Mouse (Mus musculus) lung, postnatal 0 days (tissue): ENCODE measurements around the gene Catsper4. TPM values are rescaled to one million over a fixed set of nuclear protein-coding genes. Genes with fewer than 3 reads are reported as not detected.

Experiments
- ATAC-seq: fragments of 200-750 bp; cut with Nextera tagmentation; 2 replicates; pipeline ENCODE4 v1.8.0; 2017; ENCODE audit warnings: moderate library complexity
- DNase-seq: peaks from one replicate; pipeline ENCODE4 v3.0.0-alpha.2; 2016; ENCODE audit warnings: low spot score
- H3K27ac ChIP-seq: fragments of 300-500 bp; sonication (generic); 2 replicates; pipeline ENCODE4 v1.5.1; 2014; ENCODE audit warnings: antibody characterized with exemption, mild to moderate bottlenecking, low read length, mixed read lengths
- H3K27me3 ChIP-seq: fragments of 300-500 bp; sonication (generic); replicated peaks from 2 replicates; pipeline ENCODE4 v1.6.1; 2014; ENCODE audit warnings: low read length, mixed read lengths; ENCODE audit not compliant: insufficient read depth
- H3K36me3 ChIP-seq: fragments of 300-500 bp; sonication (generic); 2 replicates; pipeline ENCODE4 v1.6.1; 2014; ENCODE audit warnings: low read length, mixed read lengths; ENCODE audit not compliant: insufficient read depth
- H3K4me1 ChIP-seq: fragments of 300-500 bp; sonication (generic); 2 replicates; pipeline ENCODE4 v1.6.1; 2014; ENCODE audit warnings: antibody characterized with exemption, low read depth, low read length, mixed read lengths; ENCODE audit not compliant: insufficient read depth
- H3K4me2 ChIP-seq: fragments of 300-500 bp; sonication (generic); replicated peaks from 2 replicates; pipeline ENCODE4 v1.6.1; 2014; ENCODE audit warnings: low read depth, mild to moderate bottlenecking, low read length, moderate library complexity, mixed read lengths
- H3K4me3 ChIP-seq: fragments of 300-500 bp; sonication (generic); 2 replicates; pipeline ENCODE4 v1.5.1; 2014; ENCODE audit warnings: low read depth, low read length
- H3K9ac ChIP-seq: fragments of 300-500 bp; sonication (generic); replicated peaks from 2 replicates; pipeline ENCODE4 v1.6.1; 2014; ENCODE audit warnings: low read depth, mild to moderate bottlenecking
- H3K9me3 ChIP-seq: fragments of 300-500 bp; sonication (generic); 2 replicates; pipeline ENCODE4 v1.6.1; 2016; ENCODE audit warnings: low read length, mixed read lengths
- CTCF ChIP-seq: IDR thresholded peaks from 2 replicates; pipeline ENCODE4 v1.5.1; 2016; ENCODE audit warnings: antibody characterized with exemption, mild to moderate bottlenecking
- EP300 ChIP-seq: IDR thresholded peaks from 2 replicates; pipeline ENCODE4 v1.6.1; 2016; ENCODE audit warnings: antibody characterized with exemption, mild to moderate bottlenecking, control low read depth
- WGBS: fragments of 180-500 bp; shearing (Covaris S2); extraction: QIAGEN DNeasy Blood & Tissue Kit; methylation state at CpG from one replicate; pipeline ENCODE4 v1.1.7; 2014; 5-methylcytosine and 5-hydroxymethylcytosine counted together
- polyA plus RNA-seq: library from polyadenylated mRNA; unstranded; fragments of >200 nt; fragmentation: Nextera tagmentation; extraction: Ambion mirVana; gene quantifications from 2 replicates; pipeline ENCODE4 v1.2.1, GENCODE M21; 2015

Gene Catsper4
- polyA plus RNA-seq, 1 experiment from 2014 or later: 0.25 TPM

DNA sequence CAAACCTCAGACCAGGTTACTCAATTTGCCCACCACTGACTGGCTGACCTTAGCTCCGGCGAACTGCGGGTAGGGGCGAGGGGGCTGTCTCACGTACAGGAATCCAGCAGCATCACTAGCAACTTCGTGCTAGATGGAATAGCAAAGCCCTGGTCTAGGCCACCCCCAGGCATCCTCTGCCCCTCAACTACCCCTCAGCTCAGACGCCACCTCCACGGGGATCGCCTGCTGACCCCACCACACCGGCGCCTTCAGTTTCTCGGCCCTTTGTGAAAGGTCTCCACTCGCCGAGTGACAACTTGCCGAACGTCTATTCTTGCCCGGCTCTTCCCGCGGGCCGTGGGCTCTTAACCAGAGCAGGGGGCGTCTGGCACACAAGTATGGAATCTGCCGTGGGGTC lies 40.9 kb downstream of the Catsper4 start:
- Histone ChIP-seq H3K27ac (peak overlapping the region; percentile 69; the same call in 1 of the 2 replicates), H3K4me2 (peak overlapping the region; percentile 98), H3K36me3 (no peaks in the 10 kb centered on the region), H3K9ac (peak overlapping the region; percentile 56), H3K4me1 (no peaks in the 10 kb centered on the region; the same call in 1 of the 2 replicates), H3K9me3 (no peaks in the 10 kb centered on the region), H3K27me3 (no peaks in the 10 kb centered on the region), H3K4me3 (peak overlapping the region; percentile 71)
- DNase-seq (no peak), ATAC-seq (no peak)
- TF ChIP-seq EP300 (no peak), CTCF (no peak)
- WGBS: under 1% methylated on average over 22 of the region's 22 CpGs

DNA sequence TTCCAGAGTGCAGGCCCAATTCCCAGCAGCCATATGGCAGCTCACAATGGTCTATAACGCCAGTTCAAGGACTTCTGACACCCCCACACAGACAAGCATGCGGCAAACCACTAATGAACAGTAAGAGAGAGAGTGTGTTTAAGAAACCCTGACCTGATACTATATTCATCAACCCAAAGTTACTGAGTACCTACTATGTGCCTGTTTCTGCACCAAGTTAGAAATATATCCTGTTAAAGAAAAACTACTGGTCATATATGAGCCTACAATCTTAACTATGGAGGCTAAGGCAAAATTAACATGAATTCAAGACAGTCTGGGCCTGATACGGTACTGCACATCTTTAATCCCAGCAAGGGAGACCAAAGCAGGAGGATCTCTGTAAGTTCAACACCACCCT lies 41.6 kb downstream of the Catsper4 start:
- H3K9ac ChIP-seq: no peak overlapping the region
- H3K4me3 ChIP-seq: no peak overlapping the region
- WGBS: 71% methylated on average over 3 of the region's 3 CpGs
- no peaks in the 10 kb centered on the region for H3K36me3 ChIP-seq
- H3K27ac ChIP-seq: no peak overlapping the region
- H3K4me1 ChIP-seq: no peaks in the 10 kb centered on the region; the same call in 1 of the 2 replicates
- peak overlapping the region; percentile 98; the same call in 1 of the 2 replicates for H3K4me2 ChIP-seq
- H3K9me3 ChIP-seq: no peaks in the 10 kb centered on the region
- H3K27me3 ChIP-seq: no peaks in the 10 kb centered on the region
- TF ChIP-seq CTCF (no peak), EP300 (no peak)
- ATAC-seq (no peak), DNase-seq (no peak)

DNA sequence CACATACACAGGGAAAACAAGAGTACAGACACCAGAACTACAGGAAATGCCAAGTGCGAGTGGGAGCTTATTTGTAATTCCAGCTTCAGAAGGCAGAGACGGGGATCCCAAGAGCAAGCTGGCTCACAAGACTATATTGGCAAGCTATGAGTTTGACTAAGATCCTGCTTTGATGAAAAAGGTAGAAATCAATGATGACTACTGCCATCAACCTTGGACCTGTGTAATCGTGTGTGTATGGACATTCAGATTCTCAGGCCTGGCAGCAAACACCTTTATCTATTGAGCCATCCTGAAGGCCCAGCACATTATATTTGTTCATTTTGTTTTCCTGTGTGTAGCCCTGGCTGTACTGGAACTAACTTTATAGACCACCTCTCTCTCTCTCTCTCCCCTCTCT lies 43.5 kb downstream of the Catsper4 start:
- H3K4me2 ChIP-seq: no peak overlapping the region
- no peak for TF ChIP-seq CTCF
- TF ChIP-seq EP300: no peak
- WGBS: 66% methylated on average over 3 of the region's 3 CpGs
- ATAC-seq (no peak), DNase-seq (no peak)
- H3K9ac ChIP-seq: no peak overlapping the region
- no peaks in the 10 kb centered on the region for H3K27me3 ChIP-seq
- no peaks in the 10 kb centered on the region for H3K9me3 ChIP-seq
- no peaks in the 10 kb centered on the region for H3K36me3 ChIP-seq
- H3K4me3 ChIP-seq: no peak overlapping the region
- no peaks in the 10 kb centered on the region; the same call in 1 of the 2 replicates for H3K4me1 ChIP-seq
- no peak overlapping the region for H3K27ac ChIP-seq

DNA sequence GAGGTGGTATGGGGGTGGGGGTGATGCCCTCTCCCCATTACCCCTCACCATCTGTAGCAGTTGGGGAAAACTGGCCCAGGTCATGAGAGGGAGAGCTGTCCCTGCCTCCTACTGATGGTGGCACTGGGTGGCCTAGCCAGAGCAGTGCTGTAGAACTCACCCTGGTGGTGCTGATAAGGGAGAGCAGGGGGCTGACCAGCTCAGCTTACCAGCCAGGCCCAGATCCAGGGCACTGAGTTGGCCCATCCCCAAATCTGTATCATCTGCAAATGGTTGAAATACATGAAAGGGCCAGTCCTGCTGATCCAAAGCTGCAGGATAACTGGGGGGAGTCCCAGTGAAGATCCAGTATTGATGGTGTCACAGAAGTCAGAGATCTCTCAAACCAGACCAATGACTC lies 45.4 kb downstream of the Catsper4 start:
- ATAC-seq: no peak
- Histone ChIP-seq H3K4me3 (no peak overlapping the region), H3K9me3 (no peaks in the 10 kb centered on the region), H3K27me3 (no peaks in the 10 kb centered on the region), H3K9ac (no peak overlapping the region), H3K4me1 (no peaks in the 10 kb centered on the region; the same call in 1 of the 2 replicates), H3K27ac (no peak overlapping the region), H3K4me2 (no peak overlapping the region), H3K36me3 (no peaks in the 10 kb centered on the region)
- DNase-seq: no peak
- TF ChIP-seq CTCF (no peak), EP300 (no peak)

DNA sequence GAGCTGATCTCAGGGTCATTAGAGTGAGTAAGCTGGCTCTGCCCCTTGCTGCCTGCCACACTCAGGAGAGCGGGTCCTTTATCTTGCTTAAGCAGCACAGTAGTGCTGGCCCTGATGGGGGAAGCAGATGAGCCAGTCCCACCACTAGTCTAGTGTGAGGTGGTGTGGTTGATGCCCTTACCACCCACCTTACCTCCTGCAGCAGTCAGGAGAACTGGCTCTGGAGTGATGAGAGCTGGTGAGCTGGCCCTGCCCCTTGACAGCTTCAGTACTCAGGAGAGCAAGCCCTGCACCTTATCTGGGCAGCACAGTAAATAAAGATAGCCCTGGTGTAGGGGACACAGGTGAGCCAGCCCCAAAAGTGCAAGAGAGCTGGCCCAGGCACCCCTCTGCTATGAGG lies 46.1 kb downstream of the Catsper4 start:
- H3K36me3 ChIP-seq: no peaks in the 10 kb centered on the region
- no peak for TF ChIP-seq CTCF
- TF ChIP-seq EP300: no peak
- H3K9me3 ChIP-seq: no peaks in the 10 kb centered on the region
- WGBS: 87% methylated on average over 1 of the region's 1 CpGs
- no peaks in the 10 kb centered on the region; the same call in 1 of the 2 replicates for H3K4me1 ChIP-seq
- no peak overlapping the region for H3K9ac ChIP-seq
- H3K27me3 ChIP-seq: no peaks in the 10 kb centered on the region
- no peak overlapping the region for H3K27ac ChIP-seq
- H3K4me2 ChIP-seq: no peak overlapping the region
- ATAC-seq (no peak), DNase-seq (no peak)
- H3K4me3 ChIP-seq: no peak overlapping the region

DNA sequence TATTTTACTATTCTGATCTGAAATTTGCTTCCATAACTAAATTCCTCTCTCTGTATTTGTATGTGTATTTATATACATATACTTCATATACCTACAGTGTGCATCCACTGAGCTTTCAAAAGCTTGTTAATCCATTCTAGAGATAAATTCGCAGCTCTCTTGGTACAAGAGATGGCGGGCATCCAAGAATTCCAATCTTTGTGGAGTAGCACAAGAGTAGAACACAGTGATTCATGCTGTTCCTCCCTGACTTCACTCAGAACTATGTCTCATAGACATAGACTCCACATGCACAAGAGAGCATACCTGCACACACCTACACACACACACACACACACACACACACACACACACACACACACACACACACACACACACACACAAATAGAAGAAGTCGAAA lies 54.8 kb downstream of the Catsper4 start:
- TF ChIP-seq EP300 (no peak), CTCF (no peak)
- WGBS: 56% methylated on average over 3 of the region's 3 CpGs

DNA sequence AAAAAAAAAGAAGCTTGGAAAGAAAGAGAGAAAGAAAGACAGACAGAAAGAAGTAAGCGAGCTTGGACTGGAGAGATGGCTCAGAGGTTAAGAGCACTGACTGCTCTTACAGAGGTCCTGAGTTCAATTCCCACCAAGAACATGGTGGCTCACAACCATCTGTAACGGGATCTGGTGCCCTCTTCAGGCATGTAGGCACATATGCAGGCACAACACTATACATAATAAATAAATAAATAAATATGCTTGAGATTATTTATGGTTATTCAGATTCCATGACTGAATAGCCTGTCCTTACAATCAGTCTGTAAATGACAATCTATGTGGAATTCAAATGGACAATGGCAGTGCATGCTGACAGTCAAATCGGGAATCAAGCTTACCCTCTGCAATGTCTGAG lies 60.3 kb downstream of the Catsper4 start:
- no peak for DNase-seq
- no peaks in the 10 kb centered on the region for H3K9me3 ChIP-seq

More for the DNA sequence above, 54.8 kb downstream of the Catsper4 start:
- H3K4me3 ChIP-seq: no peak overlapping the region
- H3K27me3 ChIP-seq: no peaks in the 10 kb centered on the region
- DNase-seq (peak; percentile 41), ATAC-seq (no peak)
- no peak overlapping the region for H3K27ac ChIP-seq
- H3K4me1 ChIP-seq: no peaks in the 10 kb centered on the region
- no peak overlapping the region for H3K4me2 ChIP-seq
- H3K36me3 ChIP-seq: no peaks in the 10 kb centered on the region
- H3K9ac ChIP-seq: no peak overlapping the region
- no peaks in the 10 kb centered on the region for H3K9me3 ChIP-seq

More for the DNA sequence above, 60.3 kb downstream of the Catsper4 start:
- peak; percentile 30; the same call in 1 of the 2 replicates for TF ChIP-seq CTCF
- no peak for TF ChIP-seq EP300
- WGBS: 92% methylated on average over 3 of the region's 3 CpGs
- Histone ChIP-seq H3K4me1 (no peaks in the 10 kb centered on the region), H3K36me3 (no peaks in the 10 kb centered on the region), H3K4me2 (no peak overlapping the region), H3K27me3 (no peaks in the 10 kb centered on the region), H3K4me3 (no peak overlapping the region), H3K9ac (no peak overlapping the region), H3K27ac (no peak overlapping the region)
- no peak for ATAC-seq
